Mouse (Mus musculus): ENCODE measurements around the gene Gm49396. TPM values are rescaled to one million over a fixed set of nuclear protein-coding genes. Genes with fewer than 3 reads are reported as not detected.

The Gm49396 gene
- polyA plus RNA-seq, 2 experiments = 5.0 to 7.3 TPM

DNA sequence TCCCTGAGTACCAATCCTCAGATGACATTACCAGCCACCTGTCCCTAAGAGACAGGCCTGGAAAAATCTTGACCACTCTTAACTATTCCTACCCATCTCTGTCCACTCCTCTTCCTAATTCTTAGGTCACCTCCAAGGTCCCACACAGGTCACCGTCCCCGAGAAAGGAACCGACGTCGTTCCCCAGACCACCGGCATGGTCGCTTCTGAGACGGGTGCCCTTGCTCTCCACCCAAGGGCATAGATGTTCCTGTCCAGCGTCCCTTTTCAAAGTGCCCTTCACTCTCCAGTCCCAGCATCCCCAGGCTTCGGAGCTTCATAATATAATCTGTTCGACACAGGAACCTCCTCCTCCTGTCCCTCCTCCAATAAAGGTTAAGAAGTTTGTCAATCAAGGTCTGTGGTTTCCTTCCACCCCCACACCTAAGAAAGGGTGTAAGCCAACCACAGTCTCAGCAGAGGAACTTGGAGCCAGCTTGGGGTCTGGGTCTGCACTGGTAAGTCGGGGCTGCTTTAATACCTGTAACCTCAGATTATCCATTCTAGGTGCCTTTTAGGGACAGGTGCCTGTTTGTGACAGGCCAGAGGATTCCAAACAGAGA is 1.9 kb downstream of the Gm49396 start, which contains the start of gene Igflr1:
Gene Igflr1, plus strand, starts transcription at position 458 of the 602 bp plus-strand sequence.
- Histone ChIP-seq H3K36me3 (ENCODE audit: control insufficient read depth, insufficient read depth, low read length) (peaks cover 48% of the 10 kb centered on the region), H3K4me2 (replicated peaks; ENCODE audit: low read depth, low read length, severe bottlenecking) (peak within 1 kb of the TSS; percentile 52; the same call in 1 of the 2 replicates), H3K9ac (ENCODE audit: low read depth, low read length, severe bottlenecking) (0 out of 2 replicates have a peak within 1 kb of the TSS, but pooled peaks have one; percentile 18), H3K9me3 (ENCODE audit: control insufficient read depth, low read length) (no peaks in the 10 kb centered on the region), H3K4me1 (ENCODE audit: control insufficient read depth, insufficient read depth, low read length) (peaks cover 8% of the 10 kb centered on the region), H3K4me3 (replicated peaks; ENCODE audit: low read length) (peak within 1 kb of the TSS; percentile 74; the same call in 1 of the 2 replicates), H3K27me3 (ENCODE audit: control insufficient read depth, insufficient read depth, low read length) (no peaks in the 10 kb centered on the region), H3K27ac (replicated peaks; ENCODE audit: low read depth, low read length) (no peak within 1 kb of the TSS)
- no peak for ATAC-seq (ENCODE audit: low FRiP score, low read depth)
- WGBS = 90% methylated on average over 12 of the region's 12 CpGs
- no peak for TF ChIP-seq POLR2A (IDR thresholded peaks at IDR 0.05; ENCODE audit: borderline replicate concordance, extremely low read depth, insufficient read depth, insufficient read length)
- no peak for DNase-seq (ENCODE audit: low spot score)

GRCm38 (mm10) chr7:30566033-30566432 is 2.9 kb downstream of the Gm49396 start:
- H3K4me2 ChIP-seq (replicated peaks; ENCODE audit: low read depth, low read length, severe bottlenecking) = no peak overlapping the region
- 94% methylated on average over 9 of the region's 9 CpGs for WGBS
- H3K4me3 ChIP-seq (replicated peaks; ENCODE audit: low read length) = no peak overlapping the region
- H3K4me1 ChIP-seq (ENCODE audit: control insufficient read depth, insufficient read depth, low read length) = peaks cover 8% of the 10 kb centered on the region
- H3K27me3 ChIP-seq (ENCODE audit: control insufficient read depth, insufficient read depth, low read length) = no peaks in the 10 kb centered on the region
- H3K9me3 ChIP-seq (ENCODE audit: control insufficient read depth, low read length) = no peaks in the 10 kb centered on the region
- no peak overlapping the region for H3K9ac ChIP-seq (ENCODE audit: low read depth, low read length, severe bottlenecking)
- no peak overlapping the region for H3K27ac ChIP-seq (replicated peaks; ENCODE audit: low read depth, low read length)
- peaks cover 57% of the 10 kb centered on the region for H3K36me3 ChIP-seq (ENCODE audit: control insufficient read depth, insufficient read depth, low read length)
- TF ChIP-seq POLR2A (IDR thresholded peaks at IDR 0.05; ENCODE audit: borderline replicate concordance, extremely low read depth, insufficient read depth, insufficient read length) = no peak
- DNase-seq (ENCODE audit: low spot score) (no peak), ATAC-seq (ENCODE audit: low FRiP score, low read depth) (no peak)

GRCm38 (mm10) chr7:30567555-30567954 is 4.4 kb downstream of the Gm49396 start:
- Histone ChIP-seq H3K27ac (replicated peaks; ENCODE audit: low read depth, low read length) (no peak overlapping the region), H3K4me2 (replicated peaks; ENCODE audit: low read depth, low read length, severe bottlenecking) (no peak overlapping the region), H3K4me3 (replicated peaks; ENCODE audit: low read length) (no peak overlapping the region), H3K36me3 (ENCODE audit: control insufficient read depth, insufficient read depth, low read length) (peaks cover 67% of the 10 kb centered on the region), H3K9me3 (ENCODE audit: control insufficient read depth, low read length) (no peaks in the 10 kb centered on the region), H3K9ac (ENCODE audit: low read depth, low read length, severe bottlenecking) (no peak overlapping the region), H3K27me3 (ENCODE audit: control insufficient read depth, insufficient read depth, low read length) (no peaks in the 10 kb centered on the region), H3K4me1 (ENCODE audit: control insufficient read depth, insufficient read depth, low read length) (peaks cover 5% of the 10 kb centered on the region; the same call in 1 of the 2 replicates)
- DNase-seq (ENCODE audit: low spot score) (no peak), ATAC-seq (ENCODE audit: low FRiP score, low read depth) (no peak)
- 86% methylated on average over 11 of the region's 11 CpGs for WGBS
- TF ChIP-seq POLR2A (IDR thresholded peaks at IDR 0.05; ENCODE audit: borderline replicate concordance, extremely low read depth, insufficient read depth, insufficient read length) = no peak

DNA sequence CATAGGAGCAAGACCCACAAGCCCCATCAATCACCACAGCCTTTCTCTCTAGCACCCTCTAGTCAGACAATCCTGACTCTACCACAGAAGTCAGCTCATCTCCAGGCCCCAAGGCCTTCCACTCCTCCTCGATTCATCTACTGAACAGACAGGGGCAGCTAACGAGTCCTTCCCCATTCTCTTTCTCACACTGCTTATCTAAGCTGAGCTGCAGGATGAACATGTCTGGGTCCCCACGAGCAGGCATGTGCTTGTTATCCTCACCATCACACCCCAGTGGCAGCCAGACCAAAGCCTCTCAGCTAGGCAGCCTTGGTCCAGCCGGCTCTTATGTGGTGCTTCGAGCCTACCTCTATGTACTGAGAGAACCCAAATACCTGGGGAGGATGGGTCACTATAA is 9.2 kb downstream of the Gm49396 start:
- Histone ChIP-seq H3K36me3 (ENCODE audit: control insufficient read depth, insufficient read depth, low read length) (peaks cover 95% of the 10 kb centered on the region), H3K9ac (ENCODE audit: low read depth, low read length, severe bottlenecking) (no peak overlapping the region), H3K9me3 (ENCODE audit: control insufficient read depth, low read length) (no peaks in the 10 kb centered on the region), H3K4me1 (ENCODE audit: control insufficient read depth, insufficient read depth, low read length) (no peaks in the 10 kb centered on the region), H3K27ac (replicated peaks; ENCODE audit: low read depth, low read length) (no peak overlapping the region), H3K27me3 (ENCODE audit: control insufficient read depth, insufficient read depth, low read length) (no peaks in the 10 kb centered on the region), H3K4me3 (replicated peaks; ENCODE audit: low read length) (no peak overlapping the region), H3K4me2 (replicated peaks; ENCODE audit: low read depth, low read length, severe bottlenecking) (no peak overlapping the region)
- WGBS = 90% methylated on average over 5 of the region's 5 CpGs
- no peak for TF ChIP-seq POLR2A (IDR thresholded peaks at IDR 0.05; ENCODE audit: borderline replicate concordance, extremely low read depth, insufficient read depth, insufficient read length)
- DNase-seq (ENCODE audit: low spot score) = no peak
- ATAC-seq (ENCODE audit: low FRiP score, low read depth) = no peak

DNA sequence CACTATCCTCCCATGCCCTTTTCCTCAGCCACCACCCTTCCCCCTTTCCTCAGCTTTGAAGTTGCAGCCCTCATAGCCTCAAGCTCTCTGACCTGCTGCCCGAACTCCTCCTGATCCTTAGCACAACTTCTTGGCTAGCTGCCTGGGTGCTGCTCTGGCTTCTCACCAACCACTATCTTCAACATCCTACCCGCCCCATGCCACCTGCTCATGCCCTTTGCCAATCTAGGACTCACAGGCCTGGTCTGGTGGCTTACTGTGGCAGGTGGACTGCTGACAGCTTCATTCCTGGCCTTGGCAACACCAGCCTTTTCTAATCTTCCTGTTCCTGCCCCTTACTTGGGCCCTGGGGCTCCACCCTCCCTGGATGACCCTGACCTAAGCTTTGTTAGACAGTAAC is 9.8 kb downstream of the Gm49396 start:
- ATAC-seq (ENCODE audit: low FRiP score, low read depth) (no peak), DNase-seq (ENCODE audit: low spot score) (no peak)
- H3K27me3 ChIP-seq (ENCODE audit: control insufficient read depth, insufficient read depth, low read length) = no peaks in the 10 kb centered on the region
- TF ChIP-seq POLR2A (IDR thresholded peaks at IDR 0.05; ENCODE audit: borderline replicate concordance, extremely low read depth, insufficient read depth, insufficient read length) = no peak
- no peak overlapping the region for H3K27ac ChIP-seq (replicated peaks; ENCODE audit: low read depth, low read length)
- no peaks in the 10 kb centered on the region for H3K9me3 ChIP-seq (ENCODE audit: control insufficient read depth, low read length)
- H3K4me1 ChIP-seq (ENCODE audit: control insufficient read depth, insufficient read depth, low read length) = no peaks in the 10 kb centered on the region
- H3K4me2 ChIP-seq (replicated peaks; ENCODE audit: low read depth, low read length, severe bottlenecking) = no peak overlapping the region
- H3K36me3 ChIP-seq (ENCODE audit: control insufficient read depth, insufficient read depth, low read length) = peaks cover 98% of the 10 kb centered on the region
- no peak overlapping the region for H3K4me3 ChIP-seq (replicated peaks; ENCODE audit: low read length)
- no peak overlapping the region for H3K9ac ChIP-seq (ENCODE audit: low read depth, low read length, severe bottlenecking)
- 83% methylated on average over 2 of the region's 2 CpGs for WGBS
